Mouse (Mus musculus): Measurements from ENCODE around the gene Sstr4.

Gene Sstr4

DNA sequence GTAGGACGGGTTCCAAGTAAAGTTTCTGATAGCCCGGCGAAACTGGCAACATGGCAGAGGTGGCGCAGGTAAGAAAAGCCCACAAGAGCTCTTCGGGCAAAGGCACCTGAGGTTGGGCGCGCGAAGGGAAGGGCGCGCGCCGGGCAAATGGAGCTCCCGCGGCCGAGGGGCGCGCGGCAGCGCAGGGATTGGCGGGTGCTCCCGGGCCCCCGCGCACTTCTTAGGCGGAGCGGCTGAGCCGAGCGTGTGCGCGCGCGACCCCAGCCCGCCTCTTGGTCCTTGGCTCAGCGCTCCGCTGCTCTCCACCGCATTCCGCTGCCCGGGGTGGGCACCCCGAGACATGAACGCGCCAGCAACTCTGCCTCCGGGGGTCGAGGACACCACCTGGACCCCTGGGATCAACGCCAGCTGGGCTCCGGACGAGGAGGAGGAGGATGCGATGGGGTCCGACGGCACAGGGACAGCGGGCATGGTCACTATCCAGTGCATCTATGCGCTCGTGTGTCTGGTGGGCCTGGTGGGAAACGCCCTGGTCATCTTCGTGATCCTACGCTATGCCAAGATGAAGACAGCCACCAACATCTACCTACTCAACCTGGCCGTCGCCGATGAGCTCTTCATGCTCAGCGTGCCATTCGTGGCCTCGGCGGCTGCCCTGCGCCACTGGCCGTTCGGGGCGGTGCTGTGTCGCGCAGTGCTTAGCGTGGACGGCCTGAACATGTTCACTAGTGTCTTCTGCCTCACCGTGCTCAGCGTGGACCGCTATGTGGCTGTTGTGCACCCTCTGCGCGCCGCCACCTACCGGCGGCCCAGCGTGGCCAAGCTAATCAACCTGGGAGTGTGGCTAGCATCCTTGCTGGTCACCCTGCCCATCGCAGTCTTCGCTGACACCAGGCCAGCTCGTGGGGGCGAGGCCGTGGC is at the start of gene Sstr4:
TSS of gene Sstr4 (plus strand) at position 214 of the 921 bp plus-strand sequence.
- DNase-seq (ENCODE audit: low spot score in 2 of 2): peak; percentile 39 to 74

DNA sequence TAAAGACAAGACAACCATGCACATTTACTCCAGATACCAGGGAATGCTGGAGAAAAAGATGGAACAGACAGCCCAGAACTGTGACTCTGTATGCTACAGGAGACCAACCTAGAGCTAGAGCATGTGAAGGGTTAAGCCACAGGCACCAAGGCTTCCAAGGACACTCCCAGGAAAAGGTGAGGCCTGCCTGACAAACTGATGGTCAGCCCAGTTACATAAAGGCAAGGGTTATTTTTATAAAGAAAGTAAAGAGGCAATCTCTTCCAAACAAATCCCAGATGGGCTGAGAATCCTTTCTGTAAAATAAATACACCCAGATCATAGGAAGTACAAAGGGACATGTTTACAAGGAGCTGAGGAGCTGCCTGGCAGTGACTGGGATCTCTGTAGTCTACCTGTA is 49.8 kb upstream of the Sstr4 start:
- DNase-seq (ENCODE audit: low spot score in 2 of 2): no peak

DNA sequence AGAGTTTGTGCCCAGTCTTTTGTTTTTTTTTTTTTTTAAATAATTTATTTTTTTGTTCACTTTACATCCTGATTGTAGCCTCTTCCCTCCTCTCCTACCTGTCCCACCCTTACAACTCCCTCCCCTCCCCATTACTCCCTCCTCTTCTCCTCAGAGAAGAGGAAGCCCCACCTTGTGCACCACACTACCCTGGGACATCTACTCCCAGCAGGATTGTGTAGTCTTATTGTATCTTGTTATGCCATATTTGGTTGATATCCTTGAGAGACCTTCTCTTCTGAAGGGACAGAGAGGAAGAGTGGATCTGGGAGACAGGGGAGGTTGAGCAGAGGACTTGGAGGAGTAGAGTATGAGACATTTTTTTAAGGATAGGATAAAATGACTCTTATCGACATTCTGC is 48.2 kb upstream of the Sstr4 start:
- DNase-seq (ENCODE audit: low spot score in 2 of 2): no peak

DNA sequence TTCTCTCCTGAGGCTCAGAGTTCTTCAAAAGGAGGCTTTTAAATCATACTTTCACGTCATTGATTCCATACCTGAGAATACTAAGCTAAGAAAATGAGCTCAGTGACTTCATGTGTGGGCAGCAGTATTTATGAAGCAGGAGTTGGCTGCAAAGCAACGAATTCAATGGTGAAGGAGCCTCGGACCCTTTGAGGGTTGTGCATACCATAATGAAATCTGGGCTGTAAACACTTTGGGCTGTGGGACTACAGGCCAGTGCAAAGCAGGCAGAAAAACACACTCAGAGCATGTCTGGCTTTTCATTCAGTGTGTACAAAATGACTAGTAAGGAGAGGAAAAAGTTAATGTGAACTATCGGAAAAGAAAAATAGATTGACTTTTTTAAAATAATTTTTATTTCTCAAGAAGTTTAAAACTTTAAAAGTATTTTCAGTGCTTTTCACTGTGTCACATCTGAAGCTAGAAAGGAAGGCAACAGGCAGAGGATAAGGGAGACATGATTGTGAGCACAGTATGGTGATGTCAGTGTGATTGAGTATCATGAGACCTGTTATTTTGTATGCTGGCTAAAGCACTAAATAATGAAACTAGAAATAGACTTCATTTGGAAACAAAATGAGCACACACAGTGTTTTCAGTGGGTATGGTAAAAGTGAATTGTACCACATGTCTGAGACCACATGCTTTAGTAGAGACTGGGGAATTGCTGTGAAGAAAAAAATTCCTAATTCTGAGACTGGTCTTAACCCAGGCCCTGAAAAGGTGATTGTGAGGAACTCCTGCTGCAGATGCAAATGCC is 45.4 kb upstream of the Sstr4 start:
- no peak for DNase-seq (ENCODE audit: low spot score in 2 of 2)

DNA sequence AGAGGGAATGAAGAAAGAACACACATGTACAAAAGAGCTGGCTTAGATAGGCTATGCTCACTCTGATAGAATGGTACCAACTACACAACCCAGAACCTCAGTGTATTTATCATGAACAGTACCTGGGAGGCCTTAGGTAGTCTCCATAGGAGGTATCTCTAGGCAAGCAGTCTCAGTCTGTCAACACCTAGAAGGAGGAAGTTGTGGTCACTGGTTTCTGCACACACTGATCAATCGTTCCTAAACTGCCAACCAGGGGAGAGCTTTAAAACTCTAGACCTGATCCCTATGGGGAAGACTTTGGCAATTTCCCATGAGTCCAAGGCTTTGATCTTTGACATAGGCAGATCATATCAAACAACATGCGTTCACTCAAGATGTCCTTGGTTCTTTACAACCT is 44.7 kb upstream of the Sstr4 start:
- no peak for DNase-seq (ENCODE audit: low spot score in 2 of 2)

DNA sequence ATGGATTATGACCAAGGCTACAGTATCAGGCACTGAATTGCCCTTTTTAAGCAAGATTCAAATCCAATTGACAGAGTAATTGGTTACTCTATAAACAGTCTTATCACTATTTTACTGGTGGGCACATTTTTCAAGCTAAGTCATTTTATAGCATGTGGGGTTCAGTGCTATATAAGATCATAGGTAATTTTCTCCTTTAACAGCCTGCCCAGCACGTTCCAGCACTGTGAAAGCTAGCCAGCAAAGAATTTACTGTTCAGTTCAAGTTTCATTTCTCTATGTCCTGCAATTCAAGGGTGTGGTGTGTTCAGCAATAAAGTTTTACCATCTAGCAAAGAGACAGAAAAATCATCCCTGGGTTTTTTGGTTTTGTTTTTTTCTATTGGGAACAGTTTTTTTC is 42.5 kb upstream of the Sstr4 start:
- DNase-seq (ENCODE audit: low spot score in 2 of 2): no peak

DNA sequence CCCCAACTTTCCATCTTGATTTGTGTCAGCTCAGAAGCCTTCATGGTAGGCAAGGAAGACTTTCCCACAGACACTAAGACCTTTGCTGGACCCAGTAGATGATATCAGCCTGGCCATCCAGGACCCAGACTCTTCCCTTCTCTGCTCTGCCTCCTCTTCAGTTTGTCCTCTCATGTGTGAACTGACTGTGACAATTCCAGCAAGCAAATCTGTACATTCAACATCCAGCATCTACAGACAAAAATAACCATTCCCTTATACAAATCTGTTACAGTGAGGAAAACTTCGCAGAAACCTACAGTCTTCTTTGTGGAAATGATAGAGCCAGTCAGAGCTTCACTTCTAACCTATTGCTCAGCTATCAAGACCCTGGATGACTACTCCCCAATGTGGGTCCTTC is 38.0 kb upstream of the Sstr4 start:
- DNase-seq (ENCODE audit: low spot score in 2 of 2): no peak

DNA sequence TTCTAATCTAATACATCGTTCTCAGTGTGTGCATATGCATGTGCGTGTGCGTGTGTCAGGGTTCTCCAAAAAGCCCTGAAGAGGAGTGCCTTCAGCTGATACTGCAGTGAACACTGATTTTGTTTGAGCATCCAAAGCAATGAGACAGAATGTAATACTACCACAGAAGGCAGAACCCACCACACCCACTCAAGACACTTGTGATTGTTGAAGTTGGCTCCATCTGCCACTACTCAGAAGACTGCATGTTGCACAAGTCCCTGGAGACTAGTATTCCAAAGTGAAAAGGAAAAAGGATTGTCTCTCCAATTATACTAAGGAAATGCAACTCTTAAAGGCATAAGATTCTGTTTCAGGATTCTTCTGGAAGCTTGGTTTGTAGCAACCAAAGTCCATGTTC is 30.6 kb upstream of the Sstr4 start:
- no peak for DNase-seq (ENCODE audit: low spot score in 2 of 2)

DNA sequence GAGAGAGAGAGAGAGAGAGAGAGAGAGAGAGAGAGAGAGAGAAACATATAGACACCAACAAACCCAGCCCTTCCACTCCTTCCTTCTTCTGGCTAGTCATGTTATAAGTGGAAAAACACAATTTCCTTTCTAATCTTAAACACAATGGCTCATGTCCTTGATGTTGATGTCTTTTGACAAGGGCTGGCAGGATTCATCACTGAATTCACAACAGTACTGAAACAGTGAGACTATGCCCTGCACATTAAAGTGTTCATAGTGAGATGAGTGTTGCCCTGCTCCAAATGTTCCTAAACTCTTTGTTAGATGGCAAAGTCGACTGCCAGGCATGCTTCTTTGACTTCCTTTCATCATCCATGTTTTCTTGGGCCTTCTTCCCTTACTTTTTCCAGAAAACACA is 29.9 kb upstream of the Sstr4 start:
- no peak for DNase-seq (ENCODE audit: low spot score in 2 of 2)

DNA sequence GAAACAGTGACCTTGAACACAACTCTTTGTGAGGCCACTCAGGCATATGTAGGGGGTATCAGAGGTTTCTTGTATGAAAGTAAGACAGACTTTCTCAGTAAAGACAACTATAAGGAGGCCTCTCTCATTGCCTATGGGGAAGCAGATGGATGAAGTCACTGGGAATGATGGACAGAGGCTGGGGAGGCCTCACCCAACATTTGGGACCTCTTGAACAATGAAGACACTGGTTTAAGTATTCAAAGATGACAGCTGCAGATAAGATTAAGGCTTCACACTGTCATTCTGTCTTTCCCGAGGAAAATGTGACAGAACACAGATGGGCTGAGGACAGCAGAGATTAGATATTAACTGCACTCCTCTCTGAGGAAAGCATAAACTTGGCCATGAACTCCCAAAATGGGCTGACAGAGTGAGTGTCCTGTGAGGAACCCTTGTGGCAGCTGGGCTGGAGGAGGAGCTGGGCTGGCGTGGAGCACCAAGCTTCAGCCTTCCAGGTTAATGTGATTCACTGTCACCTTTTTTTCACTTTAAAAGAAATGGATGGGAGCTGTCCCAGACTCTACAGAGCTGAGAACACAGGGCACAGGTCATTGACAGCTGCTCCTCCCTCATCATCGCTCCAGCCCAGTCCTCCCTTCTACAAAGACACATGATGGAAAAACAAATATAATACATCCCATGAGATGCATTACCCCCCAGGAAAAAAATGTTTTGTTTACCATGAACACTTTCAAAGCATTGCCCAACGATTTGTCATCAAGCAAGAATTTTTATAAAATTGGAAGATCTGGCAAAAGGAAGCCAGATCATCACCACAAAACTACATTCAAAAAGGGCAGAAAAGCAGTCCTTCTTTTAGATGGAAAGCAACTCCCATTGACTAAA is 23.2 kb upstream of the Sstr4 start:
- no peak for DNase-seq (ENCODE audit: low spot score in 2 of 2)

DNA sequence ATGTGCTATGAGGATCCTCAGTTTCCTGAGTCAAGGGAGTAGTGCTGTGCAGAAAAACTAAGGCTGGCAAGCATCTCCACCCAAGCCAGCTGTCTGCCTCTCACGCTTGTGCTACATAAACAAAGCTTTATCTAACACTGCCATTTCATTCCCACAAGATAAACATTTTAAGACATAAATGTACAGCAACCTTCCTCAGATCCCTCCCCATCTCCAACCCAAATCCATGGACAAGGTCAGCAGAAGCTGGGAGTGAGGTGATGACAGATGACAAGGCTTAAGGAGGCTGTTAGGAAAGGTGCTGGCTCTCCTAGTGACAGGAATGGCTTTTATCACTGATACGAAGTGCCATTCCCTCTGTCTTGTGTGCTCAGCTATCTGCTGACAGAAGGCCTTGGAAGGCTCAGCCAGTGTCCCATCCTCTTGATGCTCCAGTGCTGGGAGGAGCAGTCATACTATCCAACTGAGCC is 21.5 kb upstream of the Sstr4 start:
- no peak for DNase-seq (ENCODE audit: low spot score in 2 of 2)

DNA sequence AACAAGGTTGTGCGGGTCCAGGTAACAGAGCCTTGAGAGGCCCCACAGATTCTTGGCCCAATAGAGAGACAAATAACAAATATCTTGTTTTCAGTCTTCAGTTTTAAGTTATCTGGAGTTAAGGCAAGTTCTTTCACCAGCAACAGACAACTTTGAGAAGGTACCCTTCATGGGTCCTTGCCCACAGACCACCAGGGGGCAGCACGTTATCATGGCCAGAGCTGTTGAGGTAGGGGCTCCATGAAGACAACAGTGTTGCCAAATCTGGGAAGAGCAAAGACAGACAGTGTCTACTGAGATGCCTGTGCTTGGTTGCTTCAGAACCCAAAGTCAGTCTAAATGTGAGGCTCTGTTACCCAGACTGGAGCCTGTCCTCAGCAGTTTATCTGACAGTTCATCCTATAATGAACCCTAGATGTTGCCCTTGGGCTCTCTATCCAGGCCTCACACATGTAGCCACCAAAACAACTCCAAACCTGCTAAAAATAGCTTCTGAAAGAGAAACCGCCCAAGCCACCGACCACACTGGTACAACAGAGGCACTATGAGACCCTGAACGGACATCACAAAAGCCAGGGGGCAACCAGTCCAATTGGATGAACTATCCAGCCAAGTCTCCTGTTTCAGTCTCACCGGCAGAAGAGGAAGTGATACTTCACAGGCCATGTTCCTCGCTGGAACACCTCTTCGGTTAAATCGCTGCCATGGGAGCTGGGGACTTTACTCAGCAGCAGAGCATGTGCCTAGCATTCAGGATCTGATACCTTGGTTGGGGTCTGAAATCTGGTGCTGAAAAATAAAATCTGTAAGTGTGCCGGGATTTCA is 19.6 kb upstream of the Sstr4 start:
- DNase-seq (ENCODE audit: low spot score in 2 of 2): peak; percentile 56 to 87

DNA sequence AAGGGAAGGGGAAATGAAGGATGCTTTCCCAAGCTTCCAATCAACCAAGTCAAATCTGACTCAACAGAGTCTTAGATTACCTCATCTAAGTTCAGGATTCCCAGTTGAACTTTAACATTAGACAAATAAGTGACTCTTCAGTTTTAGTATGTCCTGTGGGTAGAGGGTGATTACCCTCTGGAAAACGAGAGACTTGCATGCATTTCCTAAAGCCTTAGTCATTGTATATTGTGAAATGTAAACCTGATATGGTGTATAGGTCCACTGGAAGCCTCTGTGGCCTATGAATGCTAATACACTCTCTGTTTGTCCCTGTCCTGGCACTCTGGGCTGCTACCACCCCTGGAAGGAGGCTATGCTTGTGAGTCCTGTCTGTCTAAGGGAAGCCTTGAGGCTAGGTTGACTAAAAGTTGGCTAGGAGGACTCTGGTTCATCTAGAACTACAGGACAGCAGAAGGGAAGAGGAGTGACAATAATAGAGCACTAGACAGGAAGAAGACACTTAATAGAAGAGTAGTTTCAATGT is 16.3 kb upstream of the Sstr4 start:
- DNase-seq (ENCODE audit: low spot score in 2 of 2): no peak

DNA sequence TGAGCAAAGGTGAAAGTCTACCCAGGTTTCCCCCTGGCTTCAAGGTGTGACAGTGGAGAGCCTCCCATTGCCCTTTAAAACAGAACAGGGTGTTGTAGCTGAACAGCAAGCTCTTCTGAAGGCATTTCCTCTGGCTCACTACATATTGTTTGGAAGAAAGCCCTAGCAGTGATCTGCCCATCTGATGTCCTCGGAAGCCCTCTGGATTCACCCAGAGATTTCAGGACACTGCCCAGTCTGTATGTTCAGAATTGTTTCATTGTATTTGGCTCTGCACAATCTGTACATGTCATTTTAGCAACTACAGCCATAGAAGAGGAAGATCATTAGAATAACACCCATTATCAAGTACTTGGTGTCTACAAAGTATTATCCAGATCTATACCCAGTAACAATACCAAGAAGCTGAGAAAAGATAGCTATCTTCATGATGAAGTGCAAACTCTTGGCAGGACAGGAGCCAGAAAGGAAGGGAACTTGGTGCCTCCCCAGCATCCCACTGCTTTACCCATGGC is 15.2 kb upstream of the Sstr4 start:
- no peak for DNase-seq (ENCODE audit: low spot score in 2 of 2)

DNA sequence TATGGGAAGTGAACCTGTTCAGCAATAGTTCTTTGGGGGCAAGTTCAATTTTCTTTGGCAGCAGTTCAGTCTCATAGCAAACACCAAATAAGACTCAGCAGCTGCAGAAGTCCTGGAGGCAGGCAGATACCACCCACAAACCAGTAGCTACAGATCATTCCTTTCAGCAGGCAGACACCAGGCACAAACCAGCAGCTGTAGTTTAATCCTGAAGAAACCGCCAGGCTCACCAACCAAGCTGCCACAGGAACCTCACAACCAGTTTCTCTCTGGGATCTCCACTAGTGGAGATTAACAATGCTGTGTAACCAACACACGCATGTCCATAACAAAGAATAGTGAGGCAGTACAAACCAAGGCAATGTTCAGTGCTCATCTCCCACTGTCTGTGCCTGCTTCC is 14.1 kb upstream of the Sstr4 start:
- no peak for DNase-seq (ENCODE audit: low spot score in 2 of 2)

DNA sequence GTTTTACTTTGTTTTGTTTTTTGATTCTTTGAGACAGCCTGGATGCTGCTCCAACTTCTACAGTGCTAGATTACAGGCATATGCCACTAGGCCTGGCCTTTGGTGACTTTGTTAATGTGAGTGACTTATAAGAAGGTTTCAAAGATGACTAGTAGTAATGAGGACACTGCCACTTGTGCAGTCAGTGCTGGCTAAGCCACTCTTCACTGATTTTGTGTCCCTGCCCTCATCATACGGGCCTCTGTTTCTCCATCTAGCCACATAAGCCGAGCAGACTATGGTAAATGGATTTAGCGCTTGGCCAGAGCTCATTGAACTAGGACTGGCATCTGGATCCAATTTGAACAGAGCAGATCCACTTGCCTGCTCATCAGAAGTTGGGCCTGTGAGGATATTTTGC is 8.7 kb upstream of the Sstr4 start:
- DNase-seq (ENCODE audit: low spot score in 2 of 2): no peak

DNA sequence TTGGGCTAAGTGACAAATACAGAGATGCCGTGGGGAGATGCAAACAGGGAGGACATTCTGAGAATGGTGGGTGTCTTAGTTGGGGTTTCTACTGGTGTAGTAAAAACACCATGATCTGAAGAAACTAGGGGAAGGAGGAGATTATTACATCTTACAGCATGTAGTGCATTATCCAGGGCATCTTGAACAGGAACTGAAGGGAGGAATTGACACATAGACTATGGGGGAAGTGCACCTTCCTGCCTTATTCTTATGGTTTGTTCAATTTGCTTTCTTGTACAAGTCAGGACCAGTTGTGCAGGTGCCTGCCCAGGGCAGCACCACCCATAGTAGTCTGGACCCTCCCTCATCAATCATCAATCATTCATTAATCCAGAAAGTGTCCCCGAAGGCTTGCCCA is 8.2 kb upstream of the Sstr4 start:
- no peak for DNase-seq (ENCODE audit: low spot score in 2 of 2)

DNA sequence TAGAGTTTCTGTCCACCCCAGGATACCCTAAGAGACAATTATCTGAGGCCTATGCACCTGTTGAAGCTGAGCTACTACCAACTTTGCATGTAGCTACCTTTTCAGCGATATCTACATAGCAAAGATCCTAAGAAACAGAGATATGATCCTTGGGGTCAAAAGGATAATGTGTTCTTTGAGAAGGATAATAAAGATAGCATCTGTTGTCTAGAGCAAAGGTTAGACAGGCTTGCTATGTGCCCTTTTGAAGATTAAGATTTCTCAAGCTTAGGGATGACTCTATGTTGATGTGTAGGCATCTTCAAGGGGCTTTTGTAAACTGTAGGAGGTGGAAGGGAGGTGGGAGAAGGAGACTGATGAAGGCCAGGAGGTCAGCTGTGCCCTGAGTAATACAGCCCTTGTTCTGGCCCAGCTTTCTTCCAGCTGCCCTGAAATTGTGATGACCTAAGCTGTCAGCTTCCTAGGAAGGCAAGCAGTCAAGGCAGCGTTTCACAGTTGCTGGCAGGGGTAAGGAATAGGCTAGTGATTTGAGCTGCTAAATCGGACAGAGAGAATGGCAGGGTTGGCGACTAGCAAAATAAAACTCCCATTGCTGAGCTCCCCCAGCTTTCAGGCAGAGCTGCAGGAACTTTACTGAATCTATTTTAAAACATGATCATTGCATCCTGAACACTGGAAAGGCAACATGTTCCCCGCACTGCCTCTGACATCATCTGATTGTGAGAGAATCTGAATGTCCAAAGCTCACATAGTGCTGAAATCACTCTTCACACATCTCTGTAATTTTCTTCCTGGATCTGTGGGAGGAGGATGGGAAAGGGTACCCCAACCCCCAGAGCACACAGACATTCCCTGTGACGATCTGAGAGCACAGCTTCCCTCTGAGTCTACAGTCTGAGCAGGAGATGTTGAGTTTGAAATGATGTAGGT is 7.2 kb upstream of the Sstr4 start:
- no peak for DNase-seq (ENCODE audit: low spot score in 2 of 2)

DNA sequence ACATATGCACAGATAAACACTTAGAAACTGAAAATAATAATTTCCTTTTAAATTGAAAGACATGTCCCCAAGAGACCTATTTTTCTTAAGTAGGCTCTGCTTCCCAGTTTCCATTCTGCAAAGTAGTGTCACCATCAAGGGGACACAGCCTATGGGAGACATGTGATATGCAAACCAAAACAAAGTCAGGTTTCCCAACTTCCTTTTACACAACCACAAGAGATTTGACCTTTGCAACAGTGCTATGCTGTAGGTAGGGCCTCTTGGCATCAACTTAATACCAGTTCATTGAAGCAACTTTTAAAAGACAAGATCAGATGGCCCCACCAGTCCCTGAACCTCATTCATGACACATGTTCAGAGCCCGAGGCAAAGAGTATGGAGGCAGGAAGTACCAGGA is 2.0 kb upstream of the Sstr4 start:
- DNase-seq (ENCODE audit: low spot score in 2 of 2): no peak

Measured in spleen, postnatal 4 days (tissue).